Mouse (Mus musculus): ENCODE results near the gene Gm4131.

DNA sequence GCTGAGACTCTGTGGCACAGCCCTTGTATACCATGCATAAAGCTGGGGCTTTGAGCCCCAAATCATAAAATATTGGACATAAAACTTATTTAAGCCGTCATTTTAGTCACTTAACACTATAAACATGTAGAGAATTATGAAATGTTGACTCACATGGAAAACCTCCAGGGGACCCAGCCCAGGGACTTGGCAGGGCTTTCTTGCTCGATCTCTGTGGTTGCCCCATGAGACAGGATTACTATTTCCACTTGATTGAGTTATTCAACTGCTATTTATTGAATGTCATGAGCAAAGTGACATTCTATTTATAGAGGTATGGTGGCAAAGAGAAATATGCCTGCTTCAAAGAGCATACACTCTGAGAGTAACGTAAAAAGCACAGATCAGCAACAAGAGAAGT lies 57.4 kb downstream of the Gm4131 start:
- TF ChIP-seq CTCF (IDR thresholded peaks at IDR 0.05) (no peak), EP300 (IDR thresholded peaks at IDR 0.05) (no peak)

Measured in lung, postnatal 0 days (tissue).